Mouse (Mus musculus): ENCODE measurements around the gene Phf12.

GRCm38 (mm10) chr11:77967114-77967513 is 15.4 kb upstream of the Phf12 start:
- TF ChIP-seq MAFK (IDR thresholded peaks at IDR 0.05; ENCODE audit: insufficient read depth, low read depth, low read length), result no peak
- TF ChIP-seq HCFC1 (IDR thresholded peaks at IDR 0.05; ENCODE audit: borderline replicate concordance, insufficient read depth, low read length), result no peak
- TF ChIP-seq ZC3H11A (IDR thresholded peaks at IDR 0.05; ENCODE audit: borderline replicate concordance, low read depth, low read length), result peak; percentile 96
- no peak for TF ChIP-seq CHD2 (IDR thresholded peaks at IDR 0.05; ENCODE audit: low read depth, low read length)
